Comparison of ENCODE assay signal across 8 mouse cellular contexts in the genomic region with DNA sequence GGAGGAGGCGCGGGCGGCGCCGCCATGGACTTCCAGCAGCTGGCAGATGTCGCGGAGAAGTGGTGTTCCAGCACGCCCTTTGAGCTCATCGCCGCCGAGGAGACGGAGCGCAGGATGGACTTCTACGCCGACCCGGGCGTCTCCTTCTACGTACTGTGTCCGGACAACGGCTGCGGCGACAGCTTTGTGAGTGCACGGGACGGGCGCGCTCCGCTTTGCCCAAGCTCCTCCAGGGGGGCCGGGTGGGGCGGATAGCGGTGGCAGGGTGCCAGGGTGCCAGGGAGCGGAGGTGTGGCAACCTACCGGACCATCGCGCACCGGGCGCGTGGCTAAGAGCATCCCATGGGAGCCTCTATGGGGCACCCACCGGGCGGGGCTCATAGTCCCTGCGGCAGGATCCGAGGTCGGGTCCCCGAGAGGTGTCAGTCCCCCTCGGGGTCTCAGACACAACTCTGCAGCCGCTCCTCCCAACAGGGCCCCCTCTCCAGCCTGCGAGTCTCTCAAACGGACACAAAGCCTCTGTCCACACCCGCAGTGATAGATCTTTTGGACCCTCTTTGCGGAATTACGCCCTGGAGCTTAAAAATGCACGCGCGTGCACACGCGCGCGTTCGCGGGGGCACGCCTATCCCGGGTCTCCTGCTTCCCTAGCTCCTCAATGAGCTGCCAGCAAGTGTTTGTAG. TPM values are rescaled to one million over a fixed set of nuclear protein-coding genes. Genes with fewer than 3 reads are reported as not detected.
DNase-seq lines count a peak whose midpoint lies in the region; ATAC-seq and TF ChIP-seq lines count a peak whose summit lies in the region.

No protein-coding gene starts in this region.

- H3K4me1 ChIP-seq in MEL (ENCODE audit: control insufficient read depth in 1 of 2, insufficient read depth in 2 of 2, low read length in 2 of 2) = peaks cover 9 to 24% of the 10 kb centered on the region in 2 experiments
- H3K4me1 ChIP-seq in embryonic facial prominence, embryonic 14.5 days (ENCODE audit: control insufficient read depth, insufficient read depth, low read length) = 0 out of 2 replicates have a peak, but pooled peaks cover 7% of the 10 kb centered on the region
- 0 out of 2 replicates have a peak, but pooled peaks cover 5% of the 10 kb centered on the region for H3K4me1 ChIP-seq in intestine, embryonic 16.5 days (ENCODE audit: control insufficient read depth, insufficient read depth, low read length)

- TF ChIP-seq EP300 in MEL (IDR thresholded peaks at IDR 0.05; ENCODE audit: low read depth in 1 of 2, low read length in 2 of 2) = no peak

- H3K9ac ChIP-seq in MEL (ENCODE audit: control insufficient read depth, low read depth, low read length, poor library complexity, severe bottlenecking) = peak overlapping the region; percentile 71
- H3K9ac ChIP-seq in embryonic facial prominence, embryonic 14.5 days (ENCODE audit: low read depth, low read length) = peak overlapping the region; percentile 76
- peak overlapping the region; percentile 78 for H3K9ac ChIP-seq in intestine, embryonic 16.5 days (ENCODE audit: low read depth, low read length)

- TF ChIP-seq RAD21 in MEL (IDR thresholded peaks at IDR 0.05; ENCODE audit: low read depth, low read length) = no peak

- under 1% methylated on average over 37 of the region's 61 CpGs for WGBS in embryonic facial prominence, embryonic 14.5 days
- under 1% methylated on average over 61 of the region's 61 CpGs for WGBS in intestine, embryonic 16.5 days

- H3ac ChIP-seq in myocyte (ENCODE audit: control insufficient read depth, insufficient read length) = no peak overlapping the region

- peak in 1 of 2 experiments; percentile 41 for DNase-seq in layer of hippocampus, adult 2 months (ENCODE audit: low spot score in 2 of 2)
- DNase-seq in layer of hippocampus, adult 11-12 months (ENCODE audit: low spot score) = no peak
- DNase-seq in MEL (ENCODE audit: low read depth, low spot score) = no peak
- no peak for DNase-seq in embryonic facial prominence, embryonic 14.5 days (ENCODE audit: low spot score)
- DNase-seq in ovary, postnatal 14 days (ENCODE audit: low spot score) = no peak

- no peak for TF ChIP-seq CTCF in layer of hippocampus, adult 2 months (conservative IDR thresholded peaks at IDR 0.05)
- TF ChIP-seq CTCF in MEL (IDR thresholded peaks at IDR 0.05 in 2 of 3, conservative IDR thresholded peaks at IDR 0.05 in 1 of 3; ENCODE audit: control insufficient read depth in 1 of 3, insufficient read depth in 1 of 3, low read depth in 2 of 3, low read length in 3 of 3, poor library complexity in 1 of 3, severe bottlenecking in 1 of 3) = no peak

- no peaks in the 10 kb centered on the region for H3K79me2 ChIP-seq in MEL (ENCODE audit: control insufficient read depth, insufficient read depth, low read length, poor library complexity)
- no peaks in the 10 kb centered on the region for H3K79me2 ChIP-seq in myocyte (ENCODE audit: control insufficient read depth, insufficient read depth)

- peak overlapping the region; percentile 93 for H3K27ac ChIP-seq in layer of hippocampus, adult 2 months
- no peak overlapping the region for H3K27ac ChIP-seq in MEL (ENCODE audit: control insufficient read depth, low read depth, low read length)
- H3K27ac ChIP-seq in embryonic facial prominence, embryonic 14.5 days (replicated peaks; ENCODE audit: low read depth, low read length) = no peak overlapping the region; the same call in 1 of the 2 replicates
- peak overlapping the region; percentile 57; the same call in 1 of the 2 replicates for H3K27ac ChIP-seq in intestine, embryonic 16.5 days (ENCODE audit: low read length)

- H3K9me3 ChIP-seq in MEL (replicated peaks; ENCODE audit: insufficient read depth, low read length) = no peaks in the 10 kb centered on the region
- H3K9me3 ChIP-seq in embryonic facial prominence, embryonic 14.5 days (ENCODE audit: control insufficient read depth, low read length) = no peaks in the 10 kb centered on the region
- H3K9me3 ChIP-seq in intestine, embryonic 16.5 days (ENCODE audit: control insufficient read depth, low read length) = no peaks in the 10 kb centered on the region

- peak overlapping the region; percentile 87 for H3K4me3 ChIP-seq in layer of hippocampus, adult 2 months
- H3K4me3 ChIP-seq in MEL (ENCODE audit: control insufficient read depth in 1 of 2, insufficient read depth in 1 of 2, low read depth in 2 of 2, low read length in 2 of 2) (peak overlapping the region; percentile 92), myocyte (peak overlapping the region; percentile 36)
- peak overlapping the region; percentile 82 for H3K4me3 ChIP-seq in embryonic facial prominence, embryonic 14.5 days (ENCODE audit: low read depth, low read length)
- H3K4me3 ChIP-seq in intestine, embryonic 16.5 days (ENCODE audit: low read length) = peak overlapping the region; percentile 87

- H3K36me3 ChIP-seq in MEL (ENCODE audit: control insufficient read depth in 1 of 2, insufficient read depth in 2 of 2, low read length in 2 of 2) (peaks cover 0 to 12% of the 10 kb centered on the region in 2 experiments; a peak in 2 of 4 replicates), myocyte (ENCODE audit: control insufficient read depth, insufficient read depth) (no peaks in the 10 kb centered on the region)
- H3K36me3 ChIP-seq in embryonic facial prominence, embryonic 14.5 days (ENCODE audit: control insufficient read depth, insufficient read depth, low read length) = no peaks in the 10 kb centered on the region
- no peaks in the 10 kb centered on the region for H3K36me3 ChIP-seq in intestine, embryonic 16.5 days (ENCODE audit: control insufficient read depth, insufficient read depth, low read length)

- TF ChIP-seq POLR2A in MEL (IDR thresholded peaks at IDR 0.05; ENCODE audit: control insufficient read depth in 1 of 2, insufficient read depth in 1 of 2, low read depth in 1 of 2, low read length in 2 of 2, poor library complexity in 1 of 2) (no peak), myocyte (IDR thresholded peaks at IDR 0.05; ENCODE audit: insufficient read length, low read depth) (peak; percentile 66)

- H3K27me3 ChIP-seq in MEL (ENCODE audit: control insufficient read depth in 1 of 2, insufficient read depth in 2 of 2, low read length in 2 of 2) (no peaks in the 10 kb centered on the region), myocyte (ENCODE audit: control insufficient read depth, insufficient read depth, insufficient read length) (peaks cover 4% of the 10 kb centered on the region)
- H3K27me3 ChIP-seq in embryonic facial prominence, embryonic 14.5 days (replicated peaks; ENCODE audit: control insufficient read depth, insufficient read depth, low read length) = peaks cover 8% of the 10 kb centered on the region
- 0 out of 2 replicates have a peak, but pooled peaks cover 2% of the 10 kb centered on the region for H3K27me3 ChIP-seq in intestine, embryonic 16.5 days (replicated peaks; ENCODE audit: control insufficient read depth, insufficient read depth, low read length)

- ATAC-seq in embryonic facial prominence, embryonic 14.5 days (ENCODE audit: low read depth) = no peak; the same call in 1 of the 2 replicates
- no peak for ATAC-seq in intestine, embryonic 16.5 days
- ATAC-seq in megakaryocyte-erythroid progenitor cell, adult 5-6 weeks (replicated peaks; ENCODE audit: low FRiP score, low TSS enrichment, poor library complexity, severe bottlenecking) = no peak

- H3K4me2 ChIP-seq in embryonic facial prominence, embryonic 14.5 days (ENCODE audit: low read depth, low read length) = peak overlapping the region; percentile 99
- peak overlapping the region; percentile 98 for H3K4me2 ChIP-seq in intestine, embryonic 16.5 days (ENCODE audit: low read depth, low read length)
- peak overlapping the region; percentile 89 for H3K4me2 ChIP-seq in myocyte (ENCODE audit: low read depth)

TF ChIP-seq in MEL, 35 proteins besides CTCF, POLR2A, EP300 and RAD21:
- peak; percentile 71 for TF ChIP-seq SIN3A (IDR thresholded peaks at IDR 0.05; ENCODE audit: low read length)
- TF ChIP-seq MXI1 (IDR thresholded peaks at IDR 0.05; ENCODE audit: low read depth, low read length) = peak; percentile 49; the same call in 1 of the 2 replicates
- TF ChIP-seq MYB (IDR thresholded peaks at IDR 0.05; ENCODE audit: low read depth, low read length) = no peak
- TF ChIP-seq BHLHE40 (IDR thresholded peaks at IDR 0.05; ENCODE audit: borderline replicate concordance, low read depth, low read length) = no peak

TF ChIP-seq in myocyte, 11 proteins besides CTCF, POLR2A, EP300 and RAD21:
- no peak for TF ChIP-seq POLR2AphosphoS2 (IDR thresholded peaks at IDR 0.05; ENCODE audit: insufficient read length, low read depth)
- TF ChIP-seq E2F4 (IDR thresholded peaks at IDR 0.05; ENCODE audit: insufficient read depth) = no peak
- TF ChIP-seq MAX (IDR thresholded peaks at IDR 0.05; ENCODE audit: low read depth) = no peak
- TF ChIP-seq CEBPB (IDR thresholded peaks at IDR 0.05; ENCODE audit: insufficient read depth, poor library complexity, severe bottlenecking) = no peak
- TF ChIP-seq MYOD1 (IDR thresholded peaks at IDR 0.05; ENCODE audit: control insufficient read depth in 1 of 3, insufficient read length in 2 of 3, low read depth in 2 of 3) = peak in 2 of 3 experiments; percentile 25 to 65
- TF ChIP-seq MYOG (IDR thresholded peaks at IDR 0.05; ENCODE audit: control insufficient read depth in 1 of 3, insufficient read depth in 1 of 3, insufficient read length in 2 of 3, low read depth in 2 of 3) = peak in 2 of 3 experiments; percentile 18 to 51
- no peak for TF ChIP-seq USF1 (IDR thresholded peaks at IDR 0.05; ENCODE audit: low read depth)
- no peak for TF ChIP-seq TCF12 (IDR thresholded peaks at IDR 0.05; ENCODE audit: insufficient read depth, poor library complexity, severe bottlenecking)
- no peak for TF ChIP-seq TCF3 (IDR thresholded peaks at IDR 0.05; ENCODE audit: insufficient read length, low read depth)
- TF ChIP-seq REST (IDR thresholded peaks at IDR 0.05; ENCODE audit: insufficient read depth, insufficient read length) = no peak
- TF ChIP-seq SRF (IDR thresholded peaks at IDR 0.05; ENCODE audit: control insufficient read depth, insufficient read length, low read depth) = no peak

RNA-seq across cellular contexts. Expression of a gene that starts 0.5 kb away (rescaled TPM):
- total RNA-seq in layer of hippocampus, adult 2 months (2021) = 100 to 1,000 TPM; 147 to 151 TPM
- 0.26 and 0.31 TPM in 2 replicates for total RNA-seq in MEL (2012; rRNA removed)
- 1 to 10 TPM in 1 of 2 experiments, not detected in 1; 1.1 TPM for polyA plus RNA-seq in MEL (2012; ENCODE audit: insufficient read depth in 1 of 2, insufficient read length in 2 of 2, low read depth in 1 of 2, low replicate concordance in 2 of 2, missing spikeins in 1 of 2)
- 17.9 and 18.0 TPM in 2 replicates for polyA plus RNA-seq in embryonic facial prominence, embryonic 14.5 days (2014; fragmentation: Nextera tagmentation; extraction: Ambion mirVana)
- polyA plus RNA-seq in intestine, embryonic 16.5 days (2015; fragmentation: Nextera tagmentation; extraction: Ambion mirVana) = 6.1 and 6.4 TPM in 2 replicates
- polyA plus RNA-seq in myocyte (2012; fragmentation: generic; extraction: Trizol) = 1.4 TPM
- 2.0 and 2.1 TPM in 2 replicates for total RNA-seq in megakaryocyte-erythroid progenitor cell, adult 5-6 weeks (2014; fragmentation: Nextera tagmentation)
- 0.57 and 1.9 TPM in 2 replicates for total RNA-seq in megakaryocyte-erythroid progenitor cell, adult 5-6 weeks (2017)

Comparison
In these comparisons a context has a peak if more than half of its experiments do, and no peak if none do; other contexts are left out.
1. H3K27ac ChIP-seq: peak in layer of hippocampus, adult 2 months (single experiment) and intestine, embryonic 16.5 days (single experiment); none in MEL (single experiment) and embryonic facial prominence, embryonic 14.5 days (single experiment).
2. H3K4me3 ChIP-seq: peak in every context shown above with its lines; median percentile 92 in MEL; 87 in layer of hippocampus, adult 2 months; 87 in intestine, embryonic 16.5 days; 82 in embryonic facial prominence, embryonic 14.5 days; 36 in myocyte.
3. Peak in every context shown above with its lines, with median percentiles within 50 percentile points of each other: H3K9ac ChIP-seq and H3K4me2 ChIP-seq.